ENCODE assay signal across 20 mouse cellular contexts in genomic region chr19:3950331-3950730, GRCm38 (mm10). TPM values are rescaled to one million over a fixed set of nuclear protein-coding genes. Genes with fewer than 3 reads are reported as not detected.
A peak's percentile ranks its signal among the peaks of the same experiment; 100 is the strongest.
DNase-seq lines count a peak whose midpoint lies in the region; TF ChIP-seq lines count a peak whose summit lies in the region.
"Had no signal": no experiment of that assay in that cellular context is flagged by ENCODE, and none has a peak within 500 bp of the region (broad histone marks: within the 10 kb centered on the region; RNA-seq: fewer than 3 reads in every experiment).

No protein-coding gene starts in this region.

- no peak overlapping the region for H3K9ac ChIP-seq in liver, adult 2 months (ENCODE audit: low read depth, low read length)
- H3K9ac ChIP-seq: forebrain, embryonic 13.5 days; forebrain, postnatal 0 days; heart, embryonic 13.5 days; hindbrain, embryonic 12.5 days had no signal

- peak; percentile 53 to 62 for DNase-seq in kidney, adult 8-10 months
- DNase-seq in kidney, postnatal 10 days, result no peak
- peak; percentile 80 for DNase-seq in liver, adult 2 months (ENCODE audit: extremely low read depth, low read depth, low spot score)
- DNase-seq in liver, result no peak
- DNase-seq in kidney, postnatal 36 days, result peak; percentile 53 to 54
- no peak for DNase-seq in urinary bladder, adult 18-20 months (ENCODE audit: low spot score in 2 of 2)
- DNase-seq: adrenal gland, adult 8-10 months; adrenal gland, postnatal 36 days; cerebellum, adult 2 months; cerebellum, postnatal 10 days; forebrain, postnatal 0 days; gastrocnemius, postnatal 36 days; heart, adult 11 months; heart, postnatal 36 days had no signal

- H3K4me3 ChIP-seq in liver, adult 2 months (ENCODE audit: insufficient read depth, low read depth, low read length), result no peak overlapping the region
- H3K4me3 ChIP-seq: embryonic facial prominence, embryonic 10.5 days; forebrain, embryonic 13.5 days; heart, embryonic 13.5 days; hindbrain, embryonic 12.5 days had no signal

- peaks cover 12% of the 10 kb centered on the region for H3K4me1 ChIP-seq in liver, adult 2 months (ENCODE audit: control insufficient read depth, insufficient read depth, low read length)
- H3K4me1 ChIP-seq: forebrain, embryonic 13.5 days; hindbrain, embryonic 12.5 days had no signal

- 50% methylated on average over 3 of the region's 3 CpGs for WGBS in liver, adult 2 months

- 0 out of 2 replicates have a peak, but pooled peaks have one; percentile 2 for TF ChIP-seq CTCF in liver, adult 2 months (IDR thresholded peaks at IDR 0.05; ENCODE audit: low read depth, low read length)

- H3K27me3 ChIP-seq in liver, adult 2 months (ENCODE audit: control insufficient read depth, insufficient read depth, low read length), result no peaks in the 10 kb centered on the region
- H3K27me3 ChIP-seq: forebrain, embryonic 13.5 days; hindbrain, embryonic 12.5 days had no signal

- H3K36me3 ChIP-seq in liver, adult 2 months (ENCODE audit: control insufficient read depth, insufficient read depth, low read length), result peaks cover 1% of the 10 kb centered on the region; the same call in 1 of the 2 replicates
- H3K36me3 ChIP-seq: embryonic facial prominence, embryonic 10.5 days; G1E; heart, embryonic 13.5 days; hindbrain, embryonic 12.5 days had no signal

- no peaks in the 10 kb centered on the region for H3K79me2 ChIP-seq in liver, adult 2 months (ENCODE audit: control insufficient read depth, insufficient read depth, low read length)

- TF ChIP-seq POLR2A in liver, adult 2 months (IDR thresholded peaks at IDR 0.05; ENCODE audit: extremely low read depth, insufficient read depth, low read length), result no peak

- H3K27ac ChIP-seq in liver, adult 2 months (replicated peaks; ENCODE audit: insufficient read depth, low read depth, low read length), result peak overlapping the region; percentile 1; the same call in 1 of the 2 replicates
- H3K27ac ChIP-seq: embryonic facial prominence, embryonic 10.5 days; forebrain, embryonic 13.5 days; heart, embryonic 13.5 days; hindbrain, embryonic 12.5 days had no signal

RNA-seq across cellular contexts. Expression of gene Aldh3b3, which starts 8.1 kb away (rescaled TPM):
- 0.74 and 1.7 TPM in 2 replicates for total RNA-seq in liver, adult 2 months (2014; rRNA removed)
- polyA plus RNA-seq in liver, adult 2 months (2012; rRNA removed), result 6.4 and 7.7 TPM in 2 replicates
- total RNA-seq: forebrain, postnatal 0 days; gastrocnemius, adult 18-20 months; gastrocnemius, postnatal 36 days had no signal
- polyA plus RNA-seq: embryonic facial prominence, embryonic 10.5 days; forebrain, embryonic 13.5 days; forebrain, postnatal 0 days; G1E; heart, embryonic 13.5 days; hindbrain, embryonic 12.5 days had no signal

RNA-seq across cellular contexts. Expression of gene Unc93b1, which starts 15.3 kb away (rescaled TPM):
- 41.1 and 41.5 TPM in 2 replicates for total RNA-seq in liver, adult 2 months (2014; rRNA removed)
- polyA plus RNA-seq in liver, adult 2 months (2012; rRNA removed), result 68.9 and 102 TPM in 2 replicates

RNA-seq across cellular contexts. Expression of gene Aldh3b1, which starts 20.7 kb away (rescaled TPM):
- 2.9 and 3.3 TPM in 2 replicates for total RNA-seq in liver, adult 2 months (2014; rRNA removed)
- 1.9 and 4.0 TPM in 2 replicates for polyA plus RNA-seq in liver, adult 2 months (2012; rRNA removed)
- total RNA-seq: G1E had no signal
- polyA plus RNA-seq: G1E had no signal

RNA-seq across cellular contexts. Expression of gene Aldh3b2, which starts 21.8 kb away (rescaled TPM):
- not detected in 2 replicates for total RNA-seq in liver, adult 2 months (2014; rRNA removed)
- polyA plus RNA-seq in liver, adult 2 months (2012; rRNA removed), result 0.16 and 0.48 TPM in 2 replicates
- polyA plus RNA-seq: forebrain, embryonic 13.5 days; G1E; heart, embryonic 13.5 days had no signal

RNA-seq across cellular contexts. Expression of gene Acy3, which starts 36.0 kb away (rescaled TPM):
- total RNA-seq in liver, adult 2 months (2014; rRNA removed), result 44.3 and 49.8 TPM in 2 replicates
- 232 and 326 TPM in 2 replicates for polyA plus RNA-seq in liver, adult 2 months (2012; rRNA removed)

Comparison
In these comparisons a context has a peak if more than half of its experiments do, and no peak if none do; other contexts are left out.
1. DNase-seq: peak in kidney, adult 8-10 months (2 of 2), liver, adult 2 months (single experiment) and kidney, postnatal 36 days (2 of 2); none in kidney, postnatal 10 days (single experiment), liver (single experiment) and urinary bladder, adult 18-20 months (0 of 2).